Mouse (Mus musculus) heart, postnatal 0 days (tissue): ENCODE measurements around the gene Ppp2ca. TPM values are rescaled to one million over a fixed set of nuclear protein-coding genes. Genes with fewer than 3 reads are reported as not detected.
"Not testable (repeated sequence)": the region's sequence is repeated elsewhere in the genome, so short reads cannot be mapped to it uniquely, and the experiment has no call there.

ENCODE experiments used
- ATAC-seq: fragments of 200-750 bp; cut with Nextera tagmentation; 2 replicates; pipeline ENCODE4 v1.8.0; 2017; ENCODE audit warnings: low read depth, moderate number of reproducible peaks, moderate library complexity; ENCODE audit not compliant: insufficient read depth
- DNase-seq: peaks from one replicate; pipeline ENCODE4 v3.0.0-alpha.2; 2016; ENCODE audit warnings: low spot score
- H3K27ac ChIP-seq: fragments of 300-500 bp; sonication (generic); 2 replicates; pipeline ENCODE4 v1.5.1; 2014; ENCODE audit warnings: low read depth, mild to moderate bottlenecking
- H3K27me3 ChIP-seq: fragments of 300-500 bp; sonication (generic); 2 replicates; pipeline ENCODE4 v1.6.1; 2014; ENCODE audit warnings: low read length, mixed read lengths; ENCODE audit not compliant: control insufficient read depth, insufficient read depth
- H3K36me3 ChIP-seq: fragments of 300-500 bp; sonication (generic); replicated peaks from 2 replicates; pipeline ENCODE4 v1.6.1; 2014; ENCODE audit warnings: low read length, mixed read lengths; ENCODE audit not compliant: control insufficient read depth, insufficient read depth
- H3K4me1 ChIP-seq: fragments of 300-500 bp; sonication (generic); 2 replicates; pipeline ENCODE4 v1.6.1; 2014; ENCODE audit warnings: antibody characterized with exemption; ENCODE audit not compliant: control insufficient read depth, insufficient read depth
- H3K4me2 ChIP-seq: fragments of 300-500 bp; sonication (generic); 2 replicates; pipeline ENCODE4 v1.6.1; 2014; ENCODE audit warnings: low read depth, mild to moderate bottlenecking, low read length, moderate library complexity
- H3K4me3 ChIP-seq: fragments of 300-500 bp; sonication (generic); 2 replicates; pipeline ENCODE4 v1.5.1; 2014; ENCODE audit warnings: low read depth, low read length
- H3K9ac ChIP-seq: fragments of 300-500 bp; sonication (generic); replicated peaks from 2 replicates; pipeline ENCODE4 v1.6.1; 2014; ENCODE audit warnings: low read depth, low read length, mixed read lengths
- H3K9me3 ChIP-seq: fragments of 300-500 bp; sonication (generic); replicated peaks from 2 replicates; pipeline ENCODE4 v1.6.1; 2016; ENCODE audit warnings: low read length; ENCODE audit not compliant: control insufficient read depth
- CTCF ChIP-seq: IDR thresholded peaks from 2 replicates; pipeline ENCODE4 v1.5.1; 2016; ENCODE audit warnings: antibody characterized with exemption, control low read depth, low read depth
- EP300 ChIP-seq: IDR thresholded peaks from 2 replicates; pipeline ENCODE4 v1.6.1; 2016; ENCODE audit warnings: antibody characterized with exemption, low read depth
- WGBS: fragments of 180-500 bp; shearing (Covaris S2); extraction: QIAGEN DNeasy Blood & Tissue Kit; methylation state at CpG from one replicate; pipeline ENCODE4 v1.1.7; 2014; 5-methylcytosine and 5-hydroxymethylcytosine counted together
- polyA plus RNA-seq: library from polyadenylated mRNA; unstranded; fragments of >200 nt; fragmentation: Nextera tagmentation; extraction: Ambion mirVana; gene quantifications from 2 replicates; pipeline ENCODE4 v1.2.1, GENCODE M21; 2015
- total RNA-seq: library from RNA; depleted of rRNA; stranded (reverse); fragments of >200 nt; gene quantifications from 2 replicates; pipeline ENCODE4 v1.2.3, GENCODE M21; 2014; ENCODE audit warnings: low replicate concordance

The Ppp2ca gene
- total and polyA plus RNA-seq, 2 experiments from 2014 or later = 53.3 to 68.0 TPM

DNA sequence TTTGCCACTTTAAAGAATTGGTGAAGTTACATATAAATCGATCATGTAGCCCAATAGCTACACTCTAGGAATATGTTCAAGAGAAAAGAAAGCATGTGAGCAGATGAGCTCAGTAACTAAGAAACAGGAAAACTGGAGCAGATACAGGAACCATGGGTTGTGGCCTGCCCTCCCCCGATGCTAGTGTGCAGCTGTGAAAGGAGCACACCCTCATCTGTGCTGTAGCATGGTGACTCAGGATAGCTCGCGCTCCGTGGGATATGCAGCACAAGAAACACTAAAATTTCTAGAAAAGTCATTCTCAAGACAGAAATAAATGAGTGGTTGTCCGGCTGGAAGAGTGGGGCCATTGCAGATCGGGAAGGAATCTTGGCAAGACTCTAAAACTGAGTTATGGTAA is 18.7 kb downstream of the Ppp2ca start:
- Histone ChIP-seq H3K27me3 (no peaks in the 10 kb centered on the region), H3K4me2 (no peak overlapping the region), H3K9me3 (no peaks in the 10 kb centered on the region), H3K36me3 (peaks cover 80% of the 10 kb centered on the region), H3K4me1 (no peaks in the 10 kb centered on the region), H3K27ac (no peak overlapping the region), H3K4me3 (no peak overlapping the region), H3K9ac (no peak overlapping the region)
- DNase-seq (no peak), ATAC-seq (no peak)
- TF ChIP-seq EP300 (no peak), CTCF (no peak)
- 91% methylated on average over 7 of the region's 7 CpGs for WGBS

DNA sequence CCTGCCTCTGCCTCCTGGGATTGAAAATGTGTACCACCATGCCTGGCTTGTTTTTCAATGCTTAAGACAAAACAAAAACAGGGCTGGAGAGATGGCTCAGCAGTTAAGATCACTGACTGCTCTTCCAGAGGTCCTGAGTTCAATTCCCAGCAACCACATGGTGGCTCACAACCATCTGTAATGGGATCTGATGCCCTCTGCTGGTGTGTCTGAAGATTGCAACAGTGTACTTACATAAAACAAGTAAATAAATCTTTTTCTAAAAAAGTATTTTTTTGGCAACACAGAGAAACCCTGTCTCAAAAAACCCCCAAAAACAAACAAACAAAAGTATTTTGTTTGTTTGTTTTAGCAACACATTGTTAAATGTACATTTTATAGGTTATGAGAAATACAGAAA is 21.9 kb downstream of the Ppp2ca start:
- H3K36me3 ChIP-seq = peaks cover 95% of the 10 kb centered on the region
- H3K9ac ChIP-seq, H3K4me3 ChIP-seq, H3K4me1 ChIP-seq, H3K27me3 ChIP-seq, DNase-seq, H3K9me3 ChIP-seq, ATAC-seq, H3K4me2 ChIP-seq, H3K27ac ChIP-seq: not testable (repeated sequence)

DNA sequence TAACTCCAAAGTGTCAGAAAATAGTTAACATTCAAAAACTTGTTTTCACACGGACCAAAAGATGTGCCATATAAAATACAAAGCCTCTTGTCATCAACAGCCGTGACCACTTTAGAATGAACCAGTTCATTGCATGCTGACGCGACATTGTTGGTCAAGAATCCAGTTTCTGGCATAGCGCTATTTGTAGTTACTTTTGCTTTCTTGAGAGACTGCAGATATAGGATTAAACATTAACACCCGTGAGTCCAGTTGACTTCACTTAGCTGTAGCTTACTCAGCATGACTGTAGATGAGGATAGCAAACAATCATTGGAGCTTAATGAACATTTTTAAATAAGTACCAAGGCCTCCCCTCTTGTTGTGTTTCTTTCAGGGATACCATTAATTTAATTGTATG is 23.6 kb downstream of the Ppp2ca start:
- TF ChIP-seq CTCF (no peak), EP300 (no peak)

DNA sequence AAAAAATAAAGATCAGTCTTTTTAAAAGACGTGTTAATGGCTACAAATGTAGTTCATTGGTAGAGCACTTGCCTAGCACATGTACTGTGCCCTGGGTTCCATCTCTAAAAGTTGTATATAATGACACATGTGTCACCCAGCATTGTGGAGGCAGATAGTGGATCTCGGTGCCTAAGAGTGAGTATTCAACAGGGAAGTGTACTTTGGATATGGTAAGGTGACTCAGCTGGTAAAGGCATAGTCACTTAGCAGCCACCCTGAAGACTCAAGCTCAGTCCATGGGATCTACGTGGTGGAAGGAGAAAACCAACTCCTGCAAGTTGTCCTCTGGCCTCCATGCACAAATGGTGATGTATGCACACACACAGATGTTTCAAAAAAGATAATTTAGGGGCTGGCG is 26.0 kb downstream of the Ppp2ca start:
- H3K4me2 ChIP-seq = no peak overlapping the region
- H3K36me3 ChIP-seq = peaks cover 61% of the 10 kb centered on the region
- no peak for TF ChIP-seq CTCF
- TF ChIP-seq EP300 = no peak
- no peak overlapping the region for H3K27ac ChIP-seq
- H3K4me3 ChIP-seq = no peak overlapping the region
- 93% methylated on average over 4 of the region's 4 CpGs for WGBS
- H3K9ac ChIP-seq = no peak overlapping the region
- no peak for ATAC-seq
- no peaks in the 10 kb centered on the region for H3K9me3 ChIP-seq
- no peaks in the 10 kb centered on the region; the same call in 1 of the 2 replicates for H3K4me1 ChIP-seq
- DNase-seq = no peak
- no peaks in the 10 kb centered on the region for H3K27me3 ChIP-seq

More for the DNA sequence above, 23.6 kb downstream of the Ppp2ca start:
- no peaks in the 10 kb centered on the region for H3K4me1 ChIP-seq
- ATAC-seq (no peak), DNase-seq (no peak)
- peaks cover 84% of the 10 kb centered on the region for H3K36me3 ChIP-seq
- no peak overlapping the region for H3K27ac ChIP-seq
- H3K4me3 ChIP-seq = no peak overlapping the region
- H3K9ac ChIP-seq = no peak overlapping the region
- WGBS = 87% methylated on average over 6 of the region's 6 CpGs
- no peaks in the 10 kb centered on the region for H3K27me3 ChIP-seq
- no peaks in the 10 kb centered on the region for H3K9me3 ChIP-seq
- no peak overlapping the region for H3K4me2 ChIP-seq

DNA sequence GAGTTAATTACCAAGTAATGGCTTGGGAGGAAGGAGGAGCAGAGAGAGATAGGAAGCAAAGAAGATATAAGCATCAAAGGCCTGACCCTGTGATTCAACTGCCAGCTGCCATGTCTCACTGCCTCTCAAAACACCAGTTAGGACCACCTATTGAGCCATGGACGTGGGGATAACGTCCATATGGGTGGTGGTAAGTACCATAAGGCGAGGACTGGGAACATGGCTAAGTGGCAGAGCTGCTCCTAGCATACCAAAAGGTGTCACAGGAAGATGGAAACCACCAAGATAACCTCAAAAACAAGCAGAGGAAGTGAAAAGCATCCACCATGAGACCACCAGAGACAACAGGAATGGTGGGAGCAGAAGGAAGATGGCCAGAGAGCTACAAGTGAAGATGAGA is 28.7 kb downstream of the Ppp2ca start:
- no peak overlapping the region for H3K27ac ChIP-seq
- H3K36me3 ChIP-seq = peaks cover 35% of the 10 kb centered on the region
- no peak overlapping the region for H3K9ac ChIP-seq
- no peaks in the 10 kb centered on the region for H3K9me3 ChIP-seq
- no peaks in the 10 kb centered on the region for H3K27me3 ChIP-seq
- no peak for ATAC-seq
- peaks cover 12% of the 10 kb centered on the region; the same call in 1 of the 2 replicates for H3K4me1 ChIP-seq
- TF ChIP-seq EP300 = no peak
- TF ChIP-seq CTCF = no peak
- DNase-seq = no peak
- no peak overlapping the region for H3K4me2 ChIP-seq
- WGBS = 70% methylated on average over 3 of the region's 3 CpGs
- no peak overlapping the region for H3K4me3 ChIP-seq

DNA sequence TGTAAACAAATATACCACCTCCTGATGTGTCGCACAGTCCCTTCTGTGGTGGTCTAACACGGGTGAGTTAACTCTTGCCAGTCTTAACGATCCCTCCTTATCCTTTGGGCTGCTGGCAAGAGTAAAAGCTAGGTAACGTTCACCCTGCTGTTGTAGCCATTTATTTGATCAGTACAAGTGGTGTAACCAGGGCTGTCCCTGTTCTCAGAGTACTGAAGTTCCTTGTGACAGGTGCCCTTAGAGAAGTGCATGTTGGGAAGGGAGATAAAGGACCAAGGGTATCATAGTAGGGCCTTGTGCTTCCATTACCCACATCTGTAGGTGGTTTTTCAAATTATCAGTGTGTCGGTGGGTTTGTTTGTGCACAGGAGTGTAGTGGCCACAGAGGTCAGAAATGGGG is 29.3 kb downstream of the Ppp2ca start:
- no peak overlapping the region for H3K27ac ChIP-seq
- peaks cover 30% of the 10 kb centered on the region for H3K36me3 ChIP-seq
- H3K4me3 ChIP-seq = no peak overlapping the region
- ATAC-seq (no peak), DNase-seq (no peak)
- no peak overlapping the region for H3K9ac ChIP-seq
- TF ChIP-seq CTCF = no peak
- TF ChIP-seq EP300 = no peak
- H3K27me3 ChIP-seq = no peaks in the 10 kb centered on the region
- H3K9me3 ChIP-seq = no peaks in the 10 kb centered on the region
- H3K4me1 ChIP-seq = peaks cover 12% of the 10 kb centered on the region; the same call in 1 of the 2 replicates
- 64% methylated on average over 5 of the region's 5 CpGs for WGBS
- H3K4me2 ChIP-seq = no peak overlapping the region
